Mouse (Mus musculus) MEL (cell line): ENCODE measurements around the gene Acbd7. TPM values are rescaled to one million over a fixed set of nuclear protein-coding genes. Genes with fewer than 3 reads are reported as not detected.

Experiments used
- DNase-seq: peaks from one replicate; pipeline ENCODE4 v3.0.0; 2011; ENCODE audit warnings: low read depth, low spot score
- H3K27ac ChIP-seq: 2 replicates; pipeline ENCODE4 v1.5.1; 2012; ENCODE audit warnings: low read depth, mild to moderate bottlenecking, control low read depth, low read length, moderate library complexity; ENCODE audit not compliant: control insufficient read depth
- H3K27me3 ChIP-seq, 2 experiments: fragments of 150-350 bp in 1 of 2; sonication (generic) in 1 of 2; 2 replicates each; pipeline ENCODE4 v1.6.1; 2012; ENCODE audit warnings: low read length in 2 of 2, mild to moderate bottlenecking in 2 of 2, improper control_type of control experiment in 1 of 2, moderate library complexity in 1 of 2; ENCODE audit not compliant: insufficient read depth in 2 of 2, control insufficient read depth in 1 of 2
- H3K36me3 ChIP-seq, 2 experiments: 2 replicates each; pipeline ENCODE4 v1.6.1; 2012 to 2014; ENCODE audit warnings: low read length in 2 of 2, improper control_type of control experiment in 1 of 2, inconsistent platforms in 1 of 2, mild to moderate bottlenecking in 1 of 2; ENCODE audit not compliant: insufficient read depth in 2 of 2, control insufficient read depth in 1 of 2
- H3K4me1 ChIP-seq, 2 experiments: fragments of 150-350 bp in 1 of 2; sonication (generic) in 1 of 2; 2 replicates each; pipeline ENCODE4 v1.6.1; 2012; ENCODE audit warnings: low read length in 2 of 2, improper control_type of control experiment in 1 of 2, mild to moderate bottlenecking in 1 of 2; ENCODE audit not compliant: insufficient read depth in 2 of 2, control insufficient read depth in 1 of 2
- H3K4me3 ChIP-seq, 2 experiments: fragments of 150-350 bp in 1 of 2; sonication (generic) in 1 of 2; 2 replicates each; pipeline ENCODE4 v1.5.1; 2012; ENCODE audit warnings: low read depth in 2 of 2, low read length in 2 of 2, mild to moderate bottlenecking in 2 of 2, moderate library complexity in 2 of 2, control low read depth in 1 of 2, improper control_type of control experiment in 1 of 2; ENCODE audit not compliant: control insufficient read depth in 1 of 2, insufficient read depth in 1 of 2
- H3K79me2 ChIP-seq: 2 replicates; pipeline ENCODE4 v1.6.1; 2012; ENCODE audit warnings: mild to moderate bottlenecking, low read length, moderate library complexity; ENCODE audit not compliant: control insufficient read depth, poor library complexity, insufficient read depth
- H3K9ac ChIP-seq: 2 replicates; pipeline ENCODE4 v1.6.1; 2012; ENCODE audit warnings: low read depth, mild to moderate bottlenecking, control low read depth, low read length, moderate library complexity; ENCODE audit not compliant: control insufficient read depth, poor library complexity, severe bottlenecking
- H3K9me3 ChIP-seq: fragments of 150-350 bp; sonication (generic); replicated peaks from 2 replicates; pipeline ENCODE4 v1.6.1; 2012; ENCODE audit warnings: mild to moderate bottlenecking, low read length, improper control_type of control experiment, moderate library complexity; ENCODE audit not compliant: insufficient read depth
- BHLHE40 ChIP-seq: IDR thresholded peaks from 2 replicates; pipeline ENCODE4 v1.6.1; 2012; ENCODE audit warnings: low read depth, mild to moderate bottlenecking, inconsistent platforms, low read length, improper control_type of control experiment, borderline replicate concordance
- CHD1 ChIP-seq: IDR thresholded peaks from 2 replicates; pipeline ENCODE4 v1.6.1; 2012; ENCODE audit warnings: low read depth, mild to moderate bottlenecking, inconsistent platforms, low read length, improper control_type of control experiment
- CHD2 ChIP-seq: IDR thresholded peaks from 2 replicates; pipeline ENCODE4 v1.6.1; 2011; ENCODE audit warnings: low read length, improper control_type of control experiment
- ELF1 ChIP-seq: IDR thresholded peaks from 2 replicates; pipeline ENCODE4 v1.6.1; 2014; ENCODE audit warnings: low read depth, mild to moderate bottlenecking, inconsistent platforms, low read length, improper control_type of control experiment, moderate library complexity
- GABPA ChIP-seq: IDR thresholded peaks from 2 replicates; pipeline ENCODE4 v1.6.1; 2012; ENCODE audit warnings: low read depth, mild to moderate bottlenecking, inconsistent platforms, low read length, improper control_type of control experiment, moderate library complexity
- GATA1 ChIP-seq: IDR thresholded peaks from 2 replicates; pipeline ENCODE4 v1.6.1; 2011; ENCODE audit warnings: low read depth, low read length, improper control_type of control experiment
- HCFC1 ChIP-seq: IDR thresholded peaks from 2 replicates; pipeline ENCODE4 v1.6.1; 2012; ENCODE audit warnings: low read depth, mild to moderate bottlenecking, inconsistent platforms, low read length, improper control_type of control experiment, moderate library complexity
- KAT2A ChIP-seq: conservative IDR thresholded peaks from 2 replicates; pipeline ENCODE4 v1.6.1; 2012; ENCODE audit warnings: low read depth, low read length, improper control_type of control experiment, inconsistent platforms
- MAFK ChIP-seq: IDR thresholded peaks from 2 replicates; pipeline ENCODE4 v1.6.1; 2011; ENCODE audit warnings: low read depth, mild to moderate bottlenecking, low read length, improper control_type of control experiment, borderline replicate concordance
- MAX ChIP-seq: IDR thresholded peaks from 2 replicates; pipeline ENCODE4 v1.6.1; 2011; ENCODE audit warnings: low read length, improper control_type of control experiment
- MXI1 ChIP-seq: IDR thresholded peaks from 2 replicates; pipeline ENCODE4 v1.6.1; 2011; ENCODE audit warnings: mild to moderate bottlenecking, low read depth, low read length, improper control_type of control experiment
- MYB ChIP-seq: IDR thresholded peaks from 2 replicates; pipeline ENCODE4 v1.6.1; 2011; ENCODE audit warnings: mild to moderate bottlenecking, low read depth, low read length, improper control_type of control experiment
- MYC ChIP-seq: IDR thresholded peaks from 2 replicates; pipeline ENCODE4 v1.6.1; 2011; ENCODE audit warnings: low read depth, mild to moderate bottlenecking, low read length, improper control_type of control experiment, moderate library complexity
- NELFE ChIP-seq: IDR thresholded peaks from 2 replicates; pipeline ENCODE4 v1.6.1; 2011; ENCODE audit warnings: low read depth, low read length, improper control_type of control experiment
- NRF1 ChIP-seq: IDR thresholded peaks from 2 replicates; pipeline ENCODE4 v1.6.1; 2014; ENCODE audit warnings: low read depth, mild to moderate bottlenecking, inconsistent platforms, low read length, improper control_type of control experiment, moderate library complexity; ENCODE audit not compliant: poor library complexity, insufficient read depth, severe bottlenecking
- POLR2A ChIP-seq, 2 experiments: IDR thresholded peaks; 2 replicates each; pipeline ENCODE4 v1.6.1; 2011 to 2012; ENCODE audit warnings: low read length in 2 of 2, mild to moderate bottlenecking in 2 of 2, control low read depth in 1 of 2, improper control_type of control experiment in 1 of 2, low read depth in 1 of 2, moderate library complexity in 1 of 2; ENCODE audit not compliant: control insufficient read depth in 1 of 2, insufficient read depth in 1 of 2, poor library complexity in 1 of 2
- RCOR1 ChIP-seq: IDR thresholded peaks from 2 replicates; pipeline ENCODE4 v1.6.1; 2012; ENCODE audit warnings: low read depth, mild to moderate bottlenecking, inconsistent platforms, low read length, improper control_type of control experiment
- UBTF ChIP-seq: IDR thresholded peaks from 2 replicates; pipeline ENCODE4 v1.6.1; 2012; ENCODE audit warnings: low read depth, mild to moderate bottlenecking, inconsistent platforms, low read length, improper control_type of control experiment, moderate library complexity, borderline replicate concordance; ENCODE audit not compliant: insufficient read depth
- USF2 ChIP-seq, 2 experiments: IDR thresholded peaks; 2 replicates each; pipeline ENCODE4 v1.6.1; 2011 to 2012; ENCODE audit warnings: improper control_type of control experiment in 2 of 2, low read length in 2 of 2, borderline replicate concordance in 1 of 2, inconsistent platforms in 1 of 2, low read depth in 1 of 2, mild to moderate bottlenecking in 1 of 2; ENCODE audit not compliant: insufficient read depth in 1 of 2
- ZC3H11A ChIP-seq: IDR thresholded peaks from 2 replicates; pipeline ENCODE4 v1.6.1; 2012; ENCODE audit warnings: low read depth, mild to moderate bottlenecking, inconsistent platforms, low read length, improper control_type of control experiment
- ZKSCAN1 ChIP-seq: IDR thresholded peaks from 2 replicates; pipeline ENCODE4 v1.6.1; 2012; ENCODE audit warnings: low read depth, mild to moderate bottlenecking, inconsistent platforms, low read length, improper control_type of control experiment, moderate library complexity
- ZNF384 ChIP-seq: IDR thresholded peaks from 2 replicates; pipeline ENCODE4 v1.6.1; 2012; ENCODE audit warnings: low read depth, mild to moderate bottlenecking, inconsistent platforms, low read length, improper control_type of control experiment
- polyA plus RNA-seq, 2 experiments: library from polyadenylated mRNA; stranded (reverse) in 1 of 2; unstranded in 1 of 2; fragments of >175 nt in 1 of 2; fragments of >200 nt in 1 of 2; gene quantifications; 2 replicates each; pipeline versions ENCODE4 v1.2.1 to v1.2.4; 2012; ENCODE audit warnings: low replicate concordance in 2 of 2, low read depth in 1 of 2; ENCODE audit not compliant: insufficient read length in 2 of 2, insufficient read depth in 1 of 2, missing spikeins in 1 of 2
- total RNA-seq: library from RNA; depleted of rRNA; stranded (reverse); fragments of 300-350 nt; gene quantifications from 2 replicates; pipeline ENCODE4 v1.2.3, GENCODE M21; 2012

The Acbd7 gene
- total and polyA plus RNA-seq, 3 experiments = 2.9 to 3.7 TPM; not detected in 1

GRCm38 (mm10) chr2:3353160-3353559, 17.2 kb downstream of the Acbd7 start:
- Histone ChIP-seq H3K9ac (no peak overlapping the region), H3K79me2 (no peaks in the 10 kb centered on the region), H3K36me3 (no peaks in the 10 kb centered on the region), H3K4me1 (no peaks in the 10 kb centered on the region), H3K9me3 (no peaks in the 10 kb centered on the region), H3K27me3 (no peaks in the 10 kb centered on the region; a peak in 1 of 4 replicates), H3K4me3 (no peak overlapping the region), H3K27ac (no peak overlapping the region)
- TF ChIP-seq POLR2A (IDR thresholded peaks at IDR 0.05; ENCODE audit: control insufficient read depth in 1 of 2, insufficient read depth in 1 of 2, low read depth in 1 of 2, low read length in 2 of 2, poor library complexity in 1 of 2) (no peak), ELF1 (no peak), ZNF384 (no peak), GABPA (no peak), GATA1 (no peak), BHLHE40 (no peak), MAX (no peak), USF2 (IDR thresholded peaks at IDR 0.05; ENCODE audit: borderline replicate concordance in 1 of 2, insufficient read depth in 1 of 2, low read depth in 1 of 2, low read length in 2 of 2) (no peak), HCFC1 (no peak), ZC3H11A (no peak), RCOR1 (no peak)
- no peak for DNase-seq

- no peaks in the 10 kb centered on the region for H3K9me3 ChIP-seq
- H3K4me3 ChIP-seq = no peak overlapping the region
- H3K36me3 ChIP-seq = no peaks in the 10 kb centered on the region
- no peak overlapping the region for H3K9ac ChIP-seq
- TF ChIP-seq CHD2 (no peak), KAT2A (no peak), MAFK (no peak), NRF1 (no peak), POLR2A (IDR thresholded peaks at IDR 0.05; ENCODE audit: control insufficient read depth in 1 of 2, insufficient read depth in 1 of 2, low read depth in 1 of 2, low read length in 2 of 2, poor library complexity in 1 of 2) (no peak), RCOR1 (no peak), ELF1 (no peak), BHLHE40 (no peak), GABPA (no peak), CHD1 (no peak), MYC (no peak), MXI1 (no peak), ZKSCAN1 (no peak), NELFE (no peak), HCFC1 (no peak), UBTF (no peak), MYB (no peak), ZNF384 (no peak)
- no peaks in the 10 kb centered on the region for H3K79me2 ChIP-seq
- H3K27me3 ChIP-seq = no peaks in the 10 kb centered on the region; a peak in 1 of 4 replicates
- H3K4me1 ChIP-seq = no peaks in the 10 kb centered on the region
- H3K27ac ChIP-seq = no peak overlapping the region
- DNase-seq = no peak
These were observed 19.8 kb downstream of the Acbd7 start for GRCm38 (mm10) chr2:3355793-3356192.
